ENCODE assay signal across 17 mouse cellular contexts in genomic region chr2:144547559-144547958, GRCm38 (mm10). TPM values are rescaled to one million over a fixed set of nuclear protein-coding genes. Genes with fewer than 3 reads are reported as not detected.
"Had no signal": no experiment of that assay in that cellular context is flagged by ENCODE, and none has a peak within 500 bp of the region (broad histone marks: within the 10 kb centered on the region; RNA-seq: fewer than 3 reads in every experiment).

No protein-coding gene starts in this region.

- H3K4me3 ChIP-seq: lung, embryonic 15.5 days; midbrain, embryonic 13.5 days; midbrain, embryonic 15.5 days; neural tube, embryonic 12.5 days had no signal

- DNase-seq: liver, postnatal 0 days; lung, adult 2 months; lung, postnatal 14 days; lung, postnatal 36 days; right cerebral cortex, postnatal 14 days; thymus, adult 2 months; thymus, postnatal 25 days; thymus, postnatal 4 days had no signal

- H3K27me3 ChIP-seq: lung, embryonic 15.5 days; megakaryocyte, embryonic 14.5 days; midbrain, embryonic 13.5 days; midbrain, embryonic 15.5 days; neural tube, embryonic 12.5 days had no signal

- ATAC-seq: liver, postnatal 0 days; midbrain, embryonic 13.5 days; midbrain, embryonic 15.5 days had no signal

- H3K4me1 ChIP-seq: neural tube, embryonic 12.5 days had no signal

- H3K9ac ChIP-seq: liver, postnatal 0 days; lung, embryonic 15.5 days; midbrain, embryonic 13.5 days; midbrain, embryonic 15.5 days; neural tube, embryonic 12.5 days had no signal

- H3K9me3 ChIP-seq: lung, embryonic 15.5 days; megakaryocyte, embryonic 14.5 days; midbrain, embryonic 13.5 days; midbrain, embryonic 15.5 days; neural tube, embryonic 12.5 days had no signal

- H3K27ac ChIP-seq: lung, embryonic 15.5 days; macrophage; midbrain, embryonic 13.5 days; midbrain, embryonic 15.5 days; neural tube, embryonic 12.5 days had no signal

- H3K4me2 ChIP-seq: lung, embryonic 15.5 days; midbrain, embryonic 11.5 days; midbrain, embryonic 13.5 days; midbrain, embryonic 15.5 days; neural tube, embryonic 12.5 days had no signal

RNA-seq across cellular contexts. Expression of gene Dzank1, which starts 20.3 kb away (rescaled TPM):
- total RNA-seq: megakaryocyte progenitor cell, adult 5-6 weeks; monocyte, adult 5-6 weeks had no signal
